Mouse (Mus musculus) gastrocnemius, postnatal 4 days (tissue): Measurements from ENCODE around the gene Mroh2a. TPM values are rescaled to one million over a fixed set of nuclear protein-coding genes. Genes with fewer than 3 reads are reported as not detected.
A peak's percentile ranks its signal among the peaks of the same experiment; 100 is the strongest.

Experiments
- DNase-seq, 2 experiments: peaks; one replicate each; pipeline ENCODE4 v3.0.0; 2021 to 2022; ENCODE audit warnings: low spot score in 2 of 2, mixed read lengths in 2 of 2
- long read RNA-seq, 2 experiments: library from polyadenylated mRNA; stranded (forward); transcript quantifications; one replicate each; pipeline ENCODE4 v2.0.0; 2021
- total RNA-seq, 2 experiments: library from RNA; stranded (reverse); gene quantifications; 2 replicates each; pipeline ENCODE4 v1.2.3; 2021

Gene Mroh2a
- total RNA-seq: under 1 TPM in 1 of 2 experiments, not detected in 1; 0.13 TPM
- long read RNA-seq, experiment 1: 0 reads
- long read RNA-seq, experiment 2: 0 reads

DNA sequence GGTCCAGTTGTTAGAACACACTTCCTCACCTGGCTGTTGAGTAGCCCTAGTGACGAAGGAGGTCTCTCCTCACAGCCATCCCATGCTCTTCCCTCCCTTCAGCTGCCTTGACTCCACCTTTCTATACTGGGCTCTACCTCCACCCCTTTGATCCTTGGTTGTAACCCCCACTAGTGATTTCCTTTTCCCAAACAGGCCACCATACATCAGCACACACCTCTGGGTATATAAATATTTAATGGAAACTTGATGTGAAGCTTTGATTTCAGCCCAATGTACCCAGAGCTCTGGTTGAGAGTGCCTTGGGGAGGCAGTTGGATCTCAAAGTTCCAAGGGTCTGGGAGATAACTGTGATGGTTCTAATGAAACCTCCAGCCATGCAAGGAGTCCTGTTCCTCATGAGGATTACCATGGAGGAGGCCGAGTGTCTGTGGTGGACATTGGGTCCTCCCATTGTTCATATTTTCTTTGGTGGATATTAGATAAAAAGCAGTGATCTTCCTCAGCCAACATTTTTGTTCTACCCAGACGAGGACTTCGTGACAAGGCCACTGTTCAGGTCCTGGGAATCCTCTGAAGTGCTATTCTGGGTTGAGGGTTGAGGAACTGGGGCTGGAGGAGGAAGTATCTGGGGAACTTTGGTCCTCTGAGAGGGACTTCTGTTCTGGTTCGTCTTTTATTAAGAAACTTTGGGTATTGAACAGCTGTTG, at the start of gene Mroh2a:
Gene Mroh2a, plus strand, starts transcription at position 317 of the 710 bp plus-strand sequence.
- peak in 1 of 2 experiments; percentile 22 for DNase-seq

DNA sequence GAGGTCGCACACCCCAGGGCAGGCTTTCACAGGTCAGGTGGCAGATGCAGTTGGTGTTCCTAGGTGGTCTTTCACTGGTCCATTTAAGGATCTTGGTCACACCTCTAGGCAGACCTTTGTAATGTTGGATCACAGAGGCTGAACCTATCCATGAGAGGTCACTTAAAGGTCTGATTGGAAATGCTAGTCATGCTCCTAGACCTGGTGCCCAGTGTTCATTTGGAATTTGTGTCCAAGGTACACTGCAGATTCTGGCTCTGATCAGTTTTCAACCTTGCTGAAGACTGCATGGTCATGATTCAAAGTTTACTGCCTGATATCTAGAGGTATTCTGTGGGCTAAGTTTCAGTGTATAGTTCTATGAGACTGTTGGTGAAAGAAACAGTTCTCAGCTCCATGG, 47.1 kb upstream of the Mroh2a start:
- no peak for DNase-seq

DNA sequence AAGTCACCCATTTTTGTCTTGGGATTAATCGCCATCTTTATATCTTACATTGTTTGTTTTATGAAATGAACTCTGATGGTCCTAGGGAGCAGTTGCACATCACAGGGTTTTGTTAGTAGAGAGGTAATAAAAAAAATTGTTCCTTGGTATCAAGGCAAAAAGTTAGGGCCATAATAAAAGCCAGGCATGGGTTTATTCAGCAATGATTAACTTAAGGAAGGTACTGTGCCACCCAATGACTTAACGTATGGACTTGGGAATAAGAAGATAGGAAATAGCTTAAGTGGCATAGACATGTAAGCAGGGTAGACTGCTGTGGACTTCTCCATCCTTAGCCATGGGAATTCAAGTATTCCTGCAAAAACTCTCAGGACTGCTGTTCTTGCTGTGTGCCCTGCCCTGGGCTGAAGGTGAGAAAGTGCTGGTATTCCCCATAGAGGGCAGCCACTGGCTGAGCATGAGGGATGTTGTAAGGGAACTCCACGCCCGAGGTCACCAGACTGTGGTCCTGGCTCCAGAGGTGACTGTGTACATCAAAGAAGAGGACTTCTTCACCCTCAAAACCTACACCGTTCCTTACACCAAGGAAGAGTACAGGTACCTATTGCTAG, 40.4 kb upstream of the Mroh2a start:
- DNase-seq: no peak

DNA sequence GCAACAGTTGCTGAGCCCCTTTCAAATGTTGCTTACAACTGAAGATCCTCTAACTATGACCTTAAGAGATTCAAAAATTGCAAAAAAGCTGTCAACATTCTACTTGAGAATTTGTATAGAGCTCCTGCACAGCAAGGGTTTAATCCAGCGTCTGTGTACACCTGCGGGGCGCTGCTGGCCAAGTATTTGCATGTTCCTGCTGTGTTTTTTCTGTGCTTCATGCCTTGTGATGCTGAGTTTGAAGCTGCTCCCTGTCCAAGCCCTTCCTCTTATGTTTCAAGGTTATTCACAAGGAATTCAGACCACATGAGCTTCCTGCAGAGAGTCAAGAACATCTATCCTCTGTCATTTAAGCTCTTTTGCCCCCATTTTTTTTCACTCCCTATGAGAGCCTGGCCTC, 34.6 kb upstream of the Mroh2a start:
- no peak for DNase-seq

DNA sequence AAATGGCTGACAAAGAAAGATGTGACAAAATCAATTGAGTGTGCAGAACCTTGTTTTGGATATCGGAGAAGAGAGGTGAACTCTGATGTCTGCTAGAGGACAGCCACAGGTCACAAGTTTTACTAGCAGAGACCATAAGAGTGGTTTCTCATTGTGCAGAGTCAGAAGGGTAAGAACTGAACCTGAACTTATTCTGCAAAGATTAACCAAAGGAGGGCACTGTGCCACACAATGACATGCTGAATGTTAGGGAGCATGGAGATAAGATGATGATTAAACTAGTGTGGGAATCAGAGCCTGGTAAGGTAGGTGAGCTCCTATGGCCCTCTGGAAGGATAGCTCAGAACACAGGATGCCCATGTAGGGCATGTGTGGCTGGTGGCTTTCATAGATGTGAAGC, 31.1 kb upstream of the Mroh2a start:
- DNase-seq: no peak

DNA sequence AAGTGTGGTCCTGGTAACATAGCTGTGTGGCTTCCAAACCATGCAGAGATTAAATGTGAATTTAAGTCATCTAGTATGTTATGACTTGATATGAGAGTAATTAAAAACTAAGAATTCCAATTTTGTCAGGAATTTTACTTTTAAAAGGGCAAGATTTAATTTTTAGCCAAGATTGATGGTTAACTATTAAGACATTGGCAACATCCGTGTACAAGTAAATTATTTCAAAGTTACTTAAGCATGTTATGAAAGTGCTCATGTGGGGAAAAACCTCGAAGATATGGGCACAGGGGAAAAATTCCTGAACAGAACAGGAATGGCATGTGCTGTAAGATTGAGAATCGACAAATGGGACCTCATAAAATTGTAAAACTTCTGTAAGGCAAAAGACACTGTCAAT, 29.3 kb upstream of the Mroh2a start:
- DNase-seq: no peak

DNA sequence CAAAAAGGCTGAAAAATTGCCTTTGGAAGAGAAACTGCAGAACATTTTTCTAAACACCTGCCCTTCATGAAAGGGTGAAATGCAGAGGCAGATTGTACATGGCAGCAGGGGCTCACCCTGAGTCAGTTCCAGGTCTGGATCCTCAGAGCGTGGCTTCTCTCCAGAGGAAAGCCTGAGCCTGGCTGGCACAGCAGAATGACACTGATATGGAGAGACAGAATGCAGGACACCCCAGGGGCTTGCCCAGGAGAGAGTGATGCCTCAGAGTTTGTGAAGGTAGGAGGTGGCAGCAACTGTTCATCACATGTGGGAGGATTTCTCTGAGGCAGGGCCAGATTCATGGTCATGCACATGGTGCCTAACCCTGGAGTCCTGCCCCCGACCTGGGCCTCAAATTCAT, 26.8 kb upstream of the Mroh2a start:
- no peak for DNase-seq

DNA sequence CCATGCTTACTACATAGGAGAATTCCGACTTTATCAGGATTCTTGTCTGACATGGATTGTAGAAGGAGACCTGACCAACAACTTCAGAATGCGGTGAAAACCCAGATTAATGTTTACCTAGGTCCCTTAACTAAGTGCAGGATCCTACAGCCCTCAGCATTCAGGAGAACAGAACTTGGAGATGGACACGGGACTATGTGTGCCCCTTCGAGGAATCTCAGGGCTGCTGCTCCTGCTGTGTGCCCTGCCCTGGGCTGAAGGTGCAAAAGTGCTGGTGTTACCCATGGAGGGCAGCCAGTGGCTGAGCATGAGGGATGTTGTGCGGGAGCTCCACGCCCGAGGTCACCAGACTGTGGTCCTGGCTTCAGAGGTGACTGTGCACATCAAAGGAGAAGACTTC, 26.3 kb upstream of the Mroh2a start, which contains the start of gene Ugt1a2:
Gene Ugt1a2, plus strand, starts transcription at position 146 of the 400 bp plus-strand sequence.
- no peak for DNase-seq

DNA sequence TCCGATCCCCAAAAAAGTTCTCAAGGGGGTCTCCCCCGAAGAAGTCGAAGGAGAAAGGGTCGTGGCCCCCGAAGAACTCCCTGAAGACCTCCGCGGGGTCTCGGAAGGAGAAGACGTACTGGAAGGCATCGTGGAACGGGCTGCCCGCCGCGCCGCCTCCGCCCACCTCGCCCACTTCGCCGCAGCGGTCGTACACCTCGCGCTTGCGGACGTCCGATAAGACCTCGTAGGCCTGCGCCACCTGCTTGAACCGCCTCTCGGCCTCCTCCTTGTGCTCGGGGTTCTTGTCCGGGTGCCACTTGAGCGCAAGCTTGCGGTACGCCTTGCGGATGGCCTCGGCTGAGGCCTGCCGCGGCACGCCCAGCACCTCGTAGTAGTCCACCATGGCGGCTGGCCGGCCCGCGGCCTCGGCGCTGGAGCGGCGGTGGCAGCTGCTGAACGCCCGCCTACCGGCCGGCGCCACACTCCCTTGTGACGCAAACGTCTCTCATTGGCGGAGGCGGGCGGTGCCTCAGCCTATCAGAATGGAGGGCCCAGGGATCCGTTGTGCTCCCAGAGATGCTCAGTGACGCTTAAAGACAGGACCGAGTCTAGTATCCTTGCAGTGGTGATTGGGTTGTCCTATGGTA, 21.4 kb upstream of the Mroh2a start, which contains the start of gene Dnajb3:
Gene Dnajb3, minus strand, starts transcription at position 489 of the 629 bp plus-strand sequence.
- DNase-seq: peak; percentile 61 to 80

DNA sequence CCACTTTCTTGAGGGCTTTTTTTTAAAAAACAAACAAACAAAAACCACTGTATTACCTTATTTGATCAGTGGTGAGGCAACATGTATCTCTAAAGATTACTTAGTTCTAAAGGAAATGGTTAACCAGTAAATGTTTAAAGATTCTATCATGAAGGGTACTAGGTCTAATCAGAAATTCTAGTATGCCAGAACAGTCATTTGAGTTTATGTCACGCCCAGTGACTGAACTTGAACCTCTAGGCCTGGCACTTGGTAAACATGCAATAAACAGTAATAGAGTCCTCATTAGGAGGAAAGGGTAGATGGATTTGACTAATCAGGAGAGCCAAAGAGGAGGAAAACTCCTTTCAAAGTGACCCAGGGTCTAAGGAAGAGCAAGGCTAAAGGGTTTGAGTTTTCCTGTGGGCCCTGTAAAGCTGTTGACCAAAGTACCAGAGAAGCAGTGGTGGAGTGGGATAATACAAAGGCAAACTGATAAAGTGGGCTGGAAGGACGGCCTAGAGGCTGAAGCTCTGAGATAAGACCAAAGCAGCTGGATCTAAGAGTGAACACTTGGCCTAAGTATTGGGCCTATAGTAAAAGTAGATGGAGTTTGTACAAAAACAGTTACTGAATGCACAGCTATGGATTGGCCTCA, 19.8 kb upstream of the Mroh2a start:
- DNase-seq: no peak

DNA sequence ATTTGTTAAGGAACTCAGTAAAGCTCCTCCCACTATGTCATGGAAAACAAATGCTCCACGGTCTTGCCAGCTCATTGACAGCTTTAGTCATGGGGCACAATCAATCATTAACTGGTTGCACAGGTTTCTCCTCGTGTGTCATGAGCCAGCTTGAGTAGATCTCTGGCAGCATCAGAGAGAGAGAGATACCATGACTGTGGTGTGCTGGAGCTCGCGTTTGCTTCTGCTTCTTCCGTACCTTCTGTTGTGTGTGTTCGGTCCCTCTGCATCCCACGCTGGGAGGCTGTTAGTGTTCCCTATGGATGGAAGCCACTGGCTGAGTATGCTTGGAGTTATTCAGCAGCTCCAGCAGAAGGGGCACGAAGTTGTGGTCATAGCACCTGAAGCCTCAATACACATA, 15.0 kb upstream of the Mroh2a start, which contains the start of gene Ugt1a1:
Gene Ugt1a1, plus strand, starts transcription at position 148 of the 400 bp plus-strand sequence.
- DNase-seq: peak in 1 of 2 experiments; percentile 16

DNA sequence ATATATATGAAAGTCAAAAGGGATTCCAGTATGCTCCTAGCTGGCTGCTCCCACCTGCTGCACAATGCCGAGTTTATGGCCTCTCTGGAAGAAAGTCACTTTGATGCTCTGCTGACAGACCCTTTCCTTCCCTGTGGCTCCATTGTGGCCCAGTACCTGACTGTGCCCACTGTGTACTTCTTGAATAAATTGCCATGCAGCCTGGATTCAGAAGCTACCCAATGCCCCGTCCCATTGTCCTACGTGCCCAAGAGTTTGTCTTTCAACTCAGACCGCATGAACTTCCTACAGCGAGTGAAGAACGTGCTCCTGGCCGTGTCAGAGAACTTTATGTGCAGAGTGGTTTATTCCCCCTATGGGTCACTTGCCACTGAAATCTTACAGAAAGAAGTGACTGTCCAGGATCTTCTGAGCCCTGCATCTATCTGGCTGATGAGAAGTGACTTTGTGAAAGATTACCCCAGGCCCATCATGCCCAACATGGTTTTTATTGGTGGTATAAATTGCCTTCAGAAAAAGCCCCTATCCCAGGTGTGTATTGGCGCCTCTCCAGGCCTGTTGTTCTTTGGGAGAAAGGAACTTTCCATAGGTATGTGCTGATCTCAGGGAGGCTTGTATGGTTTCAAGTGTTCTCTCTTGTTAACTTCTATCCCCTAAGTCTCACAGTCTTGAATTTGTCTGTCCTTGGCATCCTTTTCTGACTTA, 14.3 kb upstream of the Mroh2a start:
- DNase-seq: peak in 1 of 2 experiments; percentile 18

DNA sequence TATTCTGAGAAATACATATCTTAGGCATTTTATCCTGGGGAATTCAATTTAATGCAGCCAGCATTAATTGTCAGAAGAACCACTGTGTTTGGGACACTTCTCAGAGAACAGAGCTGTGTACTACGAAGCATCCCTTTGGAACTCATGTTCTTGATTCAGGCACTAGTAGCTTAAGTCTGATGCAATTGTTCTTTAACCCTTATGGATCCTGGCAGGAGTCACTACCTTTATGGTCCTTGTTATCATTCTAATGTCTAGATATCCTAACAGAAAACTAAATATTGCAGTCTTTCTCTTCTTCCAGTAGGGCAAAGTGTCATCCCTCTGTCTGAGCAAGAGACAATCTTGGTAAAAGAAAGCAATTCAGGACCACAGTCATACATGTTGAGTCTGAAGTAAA, 13.7 kb upstream of the Mroh2a start:
- DNase-seq: no peak

DNA sequence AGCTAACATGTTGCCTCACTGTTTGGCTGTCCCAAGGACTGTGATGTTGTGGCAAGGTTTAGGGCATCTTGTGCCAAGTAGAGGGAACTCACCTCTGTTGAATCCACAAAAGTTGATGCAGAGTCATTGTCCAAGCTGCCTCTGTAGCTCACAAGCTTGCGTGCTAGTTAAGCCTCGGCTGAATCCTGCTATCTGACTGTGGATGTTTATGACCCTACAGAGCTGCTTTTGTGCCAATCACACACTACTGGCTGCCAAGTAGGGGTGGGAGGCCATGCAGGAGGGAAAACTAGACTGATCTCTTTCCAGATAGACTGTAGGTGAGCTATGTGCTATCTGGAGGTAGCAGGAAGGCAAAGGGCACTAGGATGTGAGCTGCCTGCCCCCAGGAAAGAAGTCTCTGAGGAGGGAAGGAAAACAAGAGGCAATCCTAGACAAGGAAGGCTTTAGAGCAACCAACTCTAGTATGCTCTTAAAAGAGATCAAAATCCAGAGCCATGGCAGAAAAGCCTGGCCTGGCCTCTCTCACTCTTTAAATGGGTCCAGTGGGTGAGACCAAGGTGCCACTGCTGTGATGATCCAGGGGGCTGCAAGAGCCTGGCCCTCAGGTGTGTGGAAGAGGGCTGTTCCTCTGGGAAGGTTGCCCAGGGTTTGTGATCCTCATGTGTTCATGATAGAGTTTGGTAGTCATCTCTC, 12.9 kb upstream of the Mroh2a start:
- DNase-seq: peak in 1 of 2 experiments; percentile 28

DNA sequence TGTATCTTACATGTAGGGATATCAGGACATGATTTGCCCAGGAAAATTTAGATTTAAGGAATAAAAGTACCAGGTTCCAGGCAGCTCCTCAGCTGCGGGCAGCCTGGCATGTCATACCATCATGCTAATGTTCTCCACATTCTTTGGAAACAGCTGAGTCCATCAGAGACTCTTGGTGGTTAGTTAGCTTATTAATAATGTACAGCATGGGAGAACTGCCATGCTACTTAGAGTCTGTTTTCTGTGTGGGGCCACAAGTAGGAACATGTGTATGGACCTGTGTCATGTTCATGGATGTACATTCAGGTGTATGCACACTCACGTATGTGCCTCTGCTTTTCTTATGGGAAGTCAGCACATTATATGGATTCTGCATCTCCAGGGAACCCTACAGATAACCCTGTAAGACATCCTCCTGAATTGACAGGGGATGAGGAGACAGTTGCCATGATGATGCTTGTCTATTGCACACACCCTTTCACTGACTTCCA, 12.3 kb upstream of the Mroh2a start:
- peak in 1 of 2 experiments; percentile 9 for DNase-seq

DNA sequence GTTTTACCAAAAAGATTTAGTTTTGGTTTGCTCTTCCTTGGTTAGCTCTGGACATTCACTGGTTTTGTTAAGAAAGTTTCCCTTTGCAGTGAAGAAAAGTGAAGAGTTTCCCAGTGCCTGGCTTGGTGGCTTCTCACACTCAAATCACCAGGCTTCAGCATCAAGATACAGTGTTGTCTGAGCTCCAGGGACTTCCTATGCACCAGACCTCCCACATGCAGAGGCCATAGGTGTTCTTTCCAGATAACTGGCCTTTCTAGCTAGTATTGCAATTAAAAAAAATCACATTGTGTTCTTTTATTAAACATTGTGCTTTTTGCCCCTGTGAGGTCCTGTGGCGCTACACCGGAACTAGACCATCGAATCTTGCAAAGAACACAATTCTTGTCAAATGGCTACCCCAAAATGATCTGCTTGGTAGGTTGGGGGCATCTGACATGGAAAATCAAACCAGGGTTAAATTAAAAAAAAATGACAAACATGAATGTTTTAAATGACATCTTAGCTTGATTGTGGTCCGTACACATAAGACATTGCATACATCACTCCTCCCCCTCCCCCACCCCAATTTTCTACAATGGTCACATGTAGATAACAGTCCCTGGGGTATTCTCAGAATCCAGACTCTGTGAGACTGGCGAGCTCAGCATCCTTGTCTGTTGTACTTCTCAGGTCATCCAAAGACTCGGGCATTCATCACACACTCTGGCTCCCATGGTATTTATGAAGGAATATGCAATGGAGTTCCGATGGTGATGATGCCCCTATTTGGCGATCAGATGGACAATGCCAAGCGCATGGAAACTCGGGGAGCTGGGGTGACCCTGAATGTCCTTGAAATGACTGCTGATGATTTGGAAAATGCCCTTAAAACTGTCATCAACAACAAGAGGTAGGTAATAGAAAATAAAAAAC, 11.1 kb upstream of the Mroh2a start:
- DNase-seq: peak in 1 of 2 experiments; percentile 9

DNA sequence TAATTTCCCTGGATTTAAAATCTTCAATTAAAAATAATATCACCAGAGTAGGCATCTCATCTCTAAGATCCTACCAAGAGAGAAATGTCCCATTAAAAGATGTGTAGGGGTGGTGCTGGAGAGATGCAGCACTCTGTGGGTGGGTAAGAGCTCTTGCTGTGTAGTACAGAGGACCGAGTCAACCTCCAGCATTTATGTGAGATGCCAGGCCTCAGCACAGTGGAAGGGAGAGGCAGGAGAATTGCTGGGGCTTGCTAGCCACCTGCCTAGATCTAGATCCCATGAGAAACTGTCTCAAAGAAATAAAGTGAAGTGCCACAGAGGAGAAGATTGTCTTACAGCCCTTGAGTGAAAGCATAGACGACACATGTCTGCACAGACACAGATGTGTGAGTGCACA, 10.2 kb upstream of the Mroh2a start:
- peak in 1 of 2 experiments; percentile 10 for DNase-seq

DNA sequence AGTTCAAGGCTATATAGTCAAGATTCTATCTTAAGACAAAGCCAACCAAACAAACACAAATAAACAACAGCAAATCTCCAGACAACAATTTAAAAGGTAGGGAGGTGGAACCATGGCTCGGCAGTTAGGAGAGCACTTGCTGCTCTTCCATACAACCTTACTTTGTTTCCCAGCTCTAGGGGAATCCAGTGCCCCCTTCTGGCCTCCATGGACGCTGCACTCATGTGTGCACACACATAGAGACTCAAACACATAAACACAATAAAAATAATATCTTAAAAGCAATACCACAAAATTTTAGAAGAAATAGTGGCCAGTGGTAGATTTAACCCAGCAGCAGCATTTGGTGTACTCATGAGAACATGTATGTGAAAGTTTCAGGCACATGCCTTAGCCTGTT, 9.6 kb upstream of the Mroh2a start:
- DNase-seq: peak in 1 of 2 experiments; percentile 15

DNA sequence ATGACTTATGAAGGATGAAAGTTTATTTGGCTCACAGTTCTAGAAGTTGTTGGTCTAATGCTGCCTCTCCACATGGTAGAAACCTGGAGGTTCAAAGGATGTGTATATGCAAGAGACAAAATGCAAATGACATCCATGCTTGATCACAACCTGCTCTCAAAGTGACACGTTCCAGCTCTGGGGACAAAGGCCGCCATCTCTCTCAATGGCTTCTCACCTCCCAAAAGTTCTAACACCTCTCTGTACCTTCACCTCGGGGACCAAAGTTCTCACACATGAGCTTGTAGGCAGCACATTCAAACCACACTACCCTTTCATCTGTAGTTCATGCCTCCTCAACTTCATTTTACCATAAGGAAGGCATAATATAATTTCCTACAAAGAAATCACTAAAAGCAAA, 9.2 kb upstream of the Mroh2a start:
- peak in 1 of 2 experiments; percentile 13 for DNase-seq
